Mouse (Mus musculus) kidney, adult 2 months (tissue): ENCODE measurements at regions not wholly inside any gene's neighbourhood (a gene's known extent, or its start where the extent isn't known, plus 50 kb on each side); places are given as distances from the start of the nearest gene placed in this dataset.
A peak's percentile ranks its signal among the peaks of the same experiment; 100 is the strongest.

Experiments
- DNase-seq: peaks from one replicate; pipeline ENCODE4 v3.0.0; 2021
- H3K27ac ChIP-seq: fragments of 200-500 bp; 2 replicates; pipeline ENCODE4 v1.5.1; 2012; ENCODE audit warnings: low read depth, low read length, control low read depth, inconsistent platforms; ENCODE audit not compliant: insufficient read depth
- H3K27me3 ChIP-seq: fragments of 200-500 bp; replicated peaks from 2 replicates; pipeline ENCODE4 v1.6.1; 2012; ENCODE audit warnings: mild to moderate bottlenecking, moderate library complexity, low read length, inconsistent platforms; ENCODE audit not compliant: control insufficient read depth, insufficient read depth
- H3K36me3 ChIP-seq: fragments of 200-500 bp; 2 replicates; pipeline ENCODE4 v1.6.1; 2012; ENCODE audit warnings: mild to moderate bottlenecking, moderate library complexity, low read length, inconsistent platforms; ENCODE audit not compliant: control insufficient read depth, insufficient read depth
- H3K4me1 ChIP-seq: fragments of 200-500 bp; 2 replicates; pipeline ENCODE4 v1.6.1; 2011; ENCODE audit warnings: low read length; ENCODE audit not compliant: control insufficient read depth, insufficient read depth
- H3K4me3 ChIP-seq: fragments of 200-500 bp; 2 replicates; pipeline ENCODE4 v1.5.1; 2011; ENCODE audit warnings: mild to moderate bottlenecking, low read depth, low read length, control low read depth; ENCODE audit not compliant: insufficient read depth
- CTCF ChIP-seq: fragments of 200-500 bp; conservative IDR thresholded peaks from 2 replicates; pipeline ENCODE4 v1.5.1; 2011; ENCODE audit warnings: low read depth, mild to moderate bottlenecking, control low read depth, low read length, moderate library complexity, mixed read lengths; ENCODE audit not compliant: insufficient read depth, insufficient read length
- POLR2A ChIP-seq: fragments of 200-500 bp; IDR thresholded peaks from one replicate; pipeline ENCODE4 v1.6.1; 2011; ENCODE audit warnings: low read depth, low read length, control low read depth
- WGBS: fragments of 180-500 bp; shearing (Covaris S2); methylation state at CpG from one replicate; pipeline ENCODE4 v1.1.7; 2018; 5-methylcytosine and 5-hydroxymethylcytosine counted together

DNA sequence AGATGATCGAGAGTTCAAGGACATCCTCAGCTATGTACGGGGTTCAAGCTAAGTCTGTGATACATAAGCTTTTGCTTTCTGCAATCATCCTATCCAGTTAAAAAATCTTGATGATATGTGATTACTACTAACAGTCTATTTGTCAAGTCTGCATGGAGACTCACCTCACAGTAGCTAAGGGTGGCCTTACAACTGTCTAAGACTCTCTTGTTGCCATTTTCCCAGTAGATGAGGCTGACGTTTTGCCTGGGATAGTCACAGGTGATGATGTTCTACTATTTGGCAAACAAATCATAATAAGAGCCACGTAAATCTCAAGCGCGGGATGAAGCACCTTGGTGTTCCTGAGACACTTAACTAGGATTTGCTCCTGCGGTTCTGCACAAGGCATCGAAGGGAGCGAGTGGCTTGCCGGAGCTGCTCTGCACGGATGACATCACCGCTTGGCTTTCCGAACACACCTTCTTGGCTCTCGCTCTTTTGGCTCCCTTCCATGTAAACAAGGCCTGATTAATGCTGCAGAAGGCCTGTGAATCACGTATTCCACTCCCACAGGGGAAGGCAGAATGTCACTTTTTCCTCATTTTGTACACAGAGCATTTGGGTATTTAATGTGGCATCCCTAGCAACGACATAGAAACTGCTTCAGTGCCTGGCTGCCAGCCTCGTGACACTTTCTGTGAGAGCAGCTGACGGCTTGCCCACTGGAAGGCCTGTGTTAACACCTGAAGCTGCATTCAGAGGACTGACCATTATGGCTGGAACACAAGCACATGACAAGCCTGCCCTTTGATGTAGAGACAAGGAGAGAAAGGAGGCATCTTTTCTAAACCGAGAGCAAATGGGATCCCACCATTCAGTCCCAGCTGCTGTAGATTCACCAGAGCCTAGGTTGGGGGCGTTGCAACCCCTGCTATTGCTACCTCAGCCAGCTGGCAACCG lies 260.5 kb upstream of the 4930412O13Rik start:
- H3K36me3 ChIP-seq: no peaks in the 10 kb centered on the region
- 54% methylated on average over 21 of the region's 21 CpGs for WGBS
- H3K27ac ChIP-seq: no peak overlapping the region
- peak; percentile 67 for DNase-seq
- no peaks in the 10 kb centered on the region for H3K27me3 ChIP-seq
- TF ChIP-seq CTCF: no peak
- no peak for TF ChIP-seq POLR2A
- no peak overlapping the region for H3K4me3 ChIP-seq
- no peaks in the 10 kb centered on the region for H3K4me1 ChIP-seq

DNA sequence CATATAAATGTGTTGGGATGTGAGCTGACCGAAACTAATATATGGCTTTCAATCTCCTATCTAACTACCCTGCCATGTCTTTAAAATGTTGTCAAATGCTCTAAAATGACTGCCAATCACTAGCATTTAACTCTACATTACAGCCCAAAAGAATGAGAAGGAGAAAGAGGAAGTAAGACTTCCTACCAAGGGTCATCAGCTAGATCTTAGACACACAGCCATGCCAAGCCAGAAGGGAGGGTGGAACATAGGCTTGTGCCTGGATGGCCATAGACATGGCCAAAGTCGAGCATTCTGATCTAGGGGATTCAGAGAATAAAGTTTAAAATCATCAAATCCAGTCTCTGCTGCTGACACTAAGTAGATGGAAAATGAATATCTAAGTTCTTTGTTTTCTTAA lies 257.4 kb upstream of the 4930412O13Rik start:
- DNase-seq: no peak
- no peak overlapping the region for H3K27ac ChIP-seq
- H3K27me3 ChIP-seq: no peaks in the 10 kb centered on the region
- TF ChIP-seq CTCF (no peak), POLR2A (no peak)
- no peak overlapping the region for H3K4me3 ChIP-seq
- H3K36me3 ChIP-seq: no peaks in the 10 kb centered on the region
- H3K4me1 ChIP-seq: no peaks in the 10 kb centered on the region
- WGBS: 89% methylated on average over 2 of the region's 2 CpGs

DNA sequence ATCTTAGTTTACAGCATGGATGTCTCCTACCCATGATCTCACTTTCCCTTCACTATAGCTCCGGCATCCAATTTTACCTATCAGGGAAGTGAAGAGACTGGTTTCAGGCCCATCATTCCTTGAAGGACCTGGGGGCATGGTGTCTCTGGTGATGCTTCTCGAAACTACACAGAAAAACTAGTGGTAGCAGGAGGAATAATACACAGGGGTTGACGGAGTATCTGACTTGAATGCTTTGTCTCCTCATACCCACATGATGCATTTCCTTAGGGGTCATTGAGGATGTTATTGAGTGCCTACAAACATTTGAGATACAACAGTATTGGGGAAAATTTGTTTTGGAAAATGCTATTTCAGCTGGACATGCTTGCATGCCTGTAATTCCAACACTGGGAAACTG lies 253.0 kb upstream of the 4930412O13Rik start:
- no peak for DNase-seq
- 88% methylated on average over 3 of the region's 3 CpGs for WGBS
- Histone ChIP-seq H3K36me3 (no peaks in the 10 kb centered on the region), H3K27me3 (no peaks in the 10 kb centered on the region), H3K27ac (no peak overlapping the region), H3K4me3 (no peak overlapping the region), H3K4me1 (no peaks in the 10 kb centered on the region)
- TF ChIP-seq CTCF: no peak
- no peak for TF ChIP-seq POLR2A

DNA sequence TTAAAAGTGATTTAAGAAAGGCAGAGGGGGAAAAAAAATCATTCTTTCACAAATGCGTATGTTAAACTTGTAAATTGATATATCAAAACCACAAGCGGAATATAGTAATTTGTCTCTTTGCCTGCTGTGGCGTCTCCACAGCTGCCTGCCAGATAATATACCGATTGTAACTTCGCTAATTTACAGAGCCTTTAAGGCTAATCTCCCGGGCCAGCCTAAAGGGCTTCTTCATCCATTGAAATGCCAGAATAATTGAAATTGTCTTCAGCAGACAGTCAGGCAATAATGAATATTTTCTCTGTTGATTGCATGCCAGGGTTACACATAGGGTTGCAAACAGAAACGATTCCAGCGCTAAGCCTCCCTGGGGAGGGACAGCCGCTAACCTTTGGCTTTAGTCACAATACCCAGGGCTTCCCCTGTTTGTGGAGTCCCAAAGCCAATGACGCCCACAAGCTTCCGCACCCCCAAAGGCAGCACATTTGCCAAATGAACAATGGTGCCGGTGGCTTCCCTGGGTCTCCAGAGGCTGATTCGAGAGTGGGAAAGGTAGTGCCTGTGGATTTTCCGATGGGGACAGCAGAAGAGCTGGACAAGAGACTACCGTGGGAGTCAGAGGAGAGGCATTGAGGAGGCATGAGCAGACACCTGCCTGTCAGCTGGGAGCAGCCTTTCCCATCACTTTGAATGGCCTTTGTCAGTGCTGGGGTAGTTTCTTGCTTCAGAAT lies 248.2 kb upstream of the 4930412O13Rik start:
- no peak overlapping the region for H3K27ac ChIP-seq
- DNase-seq: no peak
- H3K27me3 ChIP-seq: no peaks in the 10 kb centered on the region
- no peak overlapping the region for H3K4me3 ChIP-seq
- H3K36me3 ChIP-seq: no peaks in the 10 kb centered on the region
- no peaks in the 10 kb centered on the region for H3K4me1 ChIP-seq
- no peak for TF ChIP-seq CTCF
- no peak for TF ChIP-seq POLR2A
- WGBS: 39% methylated on average over 15 of the region's 15 CpGs

DNA sequence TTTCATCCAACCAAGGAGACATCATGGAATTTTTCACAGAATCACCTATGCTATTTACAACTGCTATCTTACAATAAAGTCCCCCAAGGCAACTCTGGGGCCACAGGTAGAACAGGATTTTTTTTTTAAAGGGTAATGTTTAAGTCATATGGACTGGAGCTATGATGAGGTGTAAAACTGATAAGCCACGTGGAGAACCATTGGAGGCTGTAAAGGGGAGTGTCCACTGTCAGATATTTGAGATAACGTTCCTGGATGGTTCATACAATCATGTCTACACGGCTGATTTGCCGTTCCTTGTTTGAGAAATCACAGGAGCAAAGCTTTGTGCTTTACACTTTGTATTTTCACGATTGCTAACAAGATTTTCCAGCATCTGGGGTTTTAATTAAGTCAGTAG lies 241.8 kb upstream of the 4930412O13Rik start:
- Histone ChIP-seq H3K27ac (no peak overlapping the region), H3K4me1 (no peaks in the 10 kb centered on the region), H3K36me3 (no peaks in the 10 kb centered on the region), H3K4me3 (no peak overlapping the region), H3K27me3 (no peaks in the 10 kb centered on the region)
- TF ChIP-seq POLR2A: no peak
- no peak for TF ChIP-seq CTCF
- 50% methylated on average over 5 of the region's 5 CpGs for WGBS
- DNase-seq: no peak

DNA sequence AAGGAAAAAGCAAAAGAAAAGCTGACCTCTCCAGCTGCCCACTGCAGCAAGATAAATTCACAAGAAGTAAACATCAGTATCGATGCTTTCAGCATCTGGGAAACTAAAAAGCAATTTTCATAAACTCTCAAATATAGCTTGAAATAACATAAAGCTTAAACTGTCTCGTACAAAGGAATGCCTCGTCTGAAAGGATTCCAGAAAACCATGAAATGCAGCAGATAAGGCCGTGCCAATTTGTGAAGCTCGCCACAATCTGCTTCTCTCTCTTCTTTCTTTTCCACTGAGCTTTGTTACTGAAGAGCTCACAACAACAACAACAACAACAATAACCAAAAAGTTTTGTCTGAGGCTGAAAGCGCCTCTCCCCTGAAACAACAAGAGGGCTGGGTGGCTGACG lies 239.4 kb upstream of the 4930412O13Rik start:
- no peak overlapping the region for H3K4me3 ChIP-seq
- no peaks in the 10 kb centered on the region for H3K27me3 ChIP-seq
- H3K36me3 ChIP-seq: no peaks in the 10 kb centered on the region
- no peak for DNase-seq
- no peak overlapping the region for H3K27ac ChIP-seq
- 75% methylated on average over 7 of the region's 7 CpGs for WGBS
- no peaks in the 10 kb centered on the region for H3K4me1 ChIP-seq
- TF ChIP-seq POLR2A (no peak), CTCF (no peak)

DNA sequence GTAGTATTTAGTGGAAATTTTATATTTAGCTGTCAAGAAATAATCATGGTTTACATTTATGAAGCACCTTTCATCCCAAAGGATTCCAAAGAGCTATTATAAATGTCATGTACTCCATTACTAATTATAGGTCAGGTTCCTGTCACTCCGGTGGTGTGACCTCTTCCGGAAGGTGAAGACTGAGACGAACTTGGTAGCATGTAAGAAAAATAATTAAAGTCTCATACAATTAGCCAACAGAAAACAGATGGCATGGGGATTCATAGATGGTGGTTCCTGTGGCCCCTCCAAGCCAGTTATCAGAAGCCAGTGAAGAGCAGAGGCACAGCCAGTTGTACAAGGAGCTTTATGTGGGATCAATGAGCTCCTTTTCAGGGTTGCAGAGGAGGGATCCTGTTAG lies 238.6 kb upstream of the 4930412O13Rik start:
- H3K4me3 ChIP-seq: no peak overlapping the region
- no peak overlapping the region for H3K27ac ChIP-seq
- TF ChIP-seq CTCF (no peak), POLR2A (no peak)
- no peaks in the 10 kb centered on the region for H3K4me1 ChIP-seq
- 63% methylated on average over 3 of the region's 3 CpGs for WGBS
- no peaks in the 10 kb centered on the region for H3K36me3 ChIP-seq
- no peak for DNase-seq
- H3K27me3 ChIP-seq: no peaks in the 10 kb centered on the region
